Mouse (Mus musculus) cerebellum, adult 11-12 months (tissue): Measurements from ENCODE around the gene Fpr1.
"Not testable (repeated sequence)": the region's sequence is repeated elsewhere in the genome, so short reads cannot be mapped to it uniquely, and the experiment has no call there.

ENCODE experiments used
- DNase-seq: peaks from one replicate; pipeline ENCODE4 v3.0.0; 2022

Fpr1 gene

GRCm38 (mm10) chr17:17883840-17884239 lies at the start of gene Fpr1:
Fpr1 (minus strand) TSS chr17:17883940.
- DNase-seq: no peak

- DNase-seq: no peak
Measured at GRCm38 (mm10) chr17:17917782-17918181, 34.0 kb upstream of the Fpr1 start.

- DNase-seq: no peak
Measured at GRCm38 (mm10) chr17:17917376-17917775, 33.6 kb upstream of the Fpr1 start.

- not testable (repeated sequence) for DNase-seq
Measured at GRCm38 (mm10) chr17:17912618-17913017, 28.9 kb upstream of the Fpr1 start.

- DNase-seq: peak; percentile 88
Measured at GRCm38 (mm10) chr17:17909636-17910421, 26.1 kb upstream of the Fpr1 start.

- DNase-seq: no peak
Measured at GRCm38 (mm10) chr17:17900768-17901167, 17.0 kb upstream of the Fpr1 start.

GRCm38 (mm10) chr17:17899268-17899667 lies 15.5 kb upstream of the Fpr1 start:
- DNase-seq: no peak

GRCm38 (mm10) chr17:17896039-17896438 lies 12.3 kb upstream of the Fpr1 start:
- peak; percentile 6 for DNase-seq

GRCm38 (mm10) chr17:17889732-17890425 lies 6.1 kb upstream of the Fpr1 start:
- DNase-seq: no peak

- no peak for DNase-seq
Measured at GRCm38 (mm10) chr17:17887774-17888248, 4.1 kb upstream of the Fpr1 start, which contains the start of the genes Fpr2 and Fpr3. Fpr2 (plus strand) TSS chr17:17887824. Fpr3 (plus strand) TSS chr17:17887852.

- DNase-seq: no peak
Measured at GRCm38 (mm10) chr17:17882672-17883071, 1.1 kb downstream of the Fpr1 start.

- no peak for DNase-seq
Measured at GRCm38 (mm10) chr17:17879347-17879746, 4.4 kb downstream of the Fpr1 start.

GRCm38 (mm10) chr17:17871697-17872096 lies 12.0 kb downstream of the Fpr1 start:
- no peak for DNase-seq

- no peak for DNase-seq
Measured at GRCm38 (mm10) chr17:17870892-17871550, 12.7 kb downstream of the Fpr1 start.

GRCm38 (mm10) chr17:17866801-17867469 lies 16.8 kb downstream of the Fpr1 start:
- DNase-seq: no peak

- no peak for DNase-seq
Measured at GRCm38 (mm10) chr17:17865168-17865567, 18.6 kb downstream of the Fpr1 start.

- DNase-seq: no peak
Measured at GRCm38 (mm10) chr17:17862360-17862759, 21.4 kb downstream of the Fpr1 start.

GRCm38 (mm10) chr17:17860110-17860509 lies 23.6 kb downstream of the Fpr1 start:
- no peak for DNase-seq

GRCm38 (mm10) chr17:17857446-17857845 lies 26.3 kb downstream of the Fpr1 start:
- no peak for DNase-seq

- DNase-seq: no peak
Measured at GRCm38 (mm10) chr17:17856612-17857011, 27.1 kb downstream of the Fpr1 start.

GRCm38 (mm10) chr17:17855064-17855838 lies 28.5 kb downstream of the Fpr1 start, which contains the start of gene Has1:
Has1 (minus strand) TSS chr17:17855205.
- DNase-seq: no peak
